Mouse (Mus musculus): ENCODE data around the gene L3mbtl1. TPM values are rescaled to one million over a fixed set of nuclear protein-coding genes. Genes with fewer than 3 reads are reported as not detected.
A peak's percentile ranks its signal among the peaks of the same experiment; 100 is the strongest.

Gene L3mbtl1
- total and polyA plus RNA-seq, 3 experiments: 0.04 to 0.31 TPM; not detected in 1

DNA sequence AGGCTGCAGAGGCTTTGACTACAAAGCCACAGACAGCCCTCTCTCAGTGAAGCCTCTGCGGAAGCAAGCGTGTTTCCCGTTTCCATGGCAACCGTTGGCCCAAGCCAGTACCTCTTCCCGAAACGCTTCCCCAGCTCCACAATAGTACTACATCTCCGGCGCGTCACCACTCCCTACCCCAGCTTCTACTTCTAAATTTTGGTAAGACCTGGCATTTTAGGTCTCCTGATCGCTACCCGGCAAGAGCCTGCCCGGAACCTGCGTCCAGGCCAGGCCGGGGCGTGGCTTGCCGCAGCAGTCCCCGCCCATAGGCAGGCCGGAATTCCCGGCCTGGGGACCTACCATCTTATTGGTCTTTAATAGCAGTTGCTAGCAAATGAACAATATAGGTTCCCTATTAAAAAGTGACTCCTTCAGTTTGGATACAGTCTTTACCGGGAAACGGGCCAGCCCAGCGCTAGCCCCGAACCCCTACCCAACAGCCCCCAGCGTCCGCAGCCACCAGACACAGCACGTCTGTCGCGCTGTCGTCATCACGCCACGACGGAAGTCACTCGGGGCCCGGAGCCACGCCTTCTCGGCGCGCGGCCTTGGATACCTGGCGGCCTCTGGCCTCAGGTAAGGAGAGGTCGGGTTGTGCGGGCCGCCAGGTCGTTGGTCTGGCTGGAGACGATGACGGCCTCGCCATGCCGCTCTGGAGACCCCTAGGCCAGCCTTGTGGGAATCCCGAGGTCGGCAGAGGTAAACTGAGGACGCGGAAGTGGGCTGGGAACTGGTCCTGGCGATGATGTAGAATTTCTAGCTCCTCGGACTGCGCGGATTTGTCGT, 73.9 kb downstream of the L3mbtl1 start, which contains the start of gene Ift52 (continued):
- TF ChIP-seq CTCF (IDR thresholded peaks at IDR 0.05 in 2 of 3, conservative IDR thresholded peaks at IDR 0.05 in 1 of 3; ENCODE audit: control insufficient read depth in 1 of 3, insufficient read depth in 1 of 3, low read depth in 2 of 3, low read length in 3 of 3, poor library complexity in 1 of 3, severe bottlenecking in 1 of 3): no peak
- no peak for TF ChIP-seq UBTF (IDR thresholded peaks at IDR 0.05; ENCODE audit: borderline replicate concordance, insufficient read depth, low read depth, low read length)
- TF ChIP-seq HCFC1 (IDR thresholded peaks at IDR 0.05; ENCODE audit: low read depth, low read length): peak; percentile 92
- no peak for TF ChIP-seq E2F4 (IDR thresholded peaks at IDR 0.05; ENCODE audit: borderline replicate concordance, low read depth, low read length)
- TF ChIP-seq MAZ (IDR thresholded peaks at IDR 0.05; ENCODE audit: low read depth, low read length): 0 out of 2 replicates have a peak, but pooled peaks have one; percentile 33
- TF ChIP-seq TBP (IDR thresholded peaks at IDR 0.05; ENCODE audit: low read depth, low read length): no peak
- no peak for TF ChIP-seq ZC3H11A (IDR thresholded peaks at IDR 0.05; ENCODE audit: low read depth, low read length)
- peak; percentile 95 for TF ChIP-seq MXI1 (IDR thresholded peaks at IDR 0.05; ENCODE audit: low read depth, low read length)
- TF ChIP-seq NRF1 (IDR thresholded peaks at IDR 0.05; ENCODE audit: insufficient read depth, low read depth, low read length, poor library complexity, severe bottlenecking): no peak
- peak; percentile 84 for TF ChIP-seq NELFE (IDR thresholded peaks at IDR 0.05; ENCODE audit: low read depth, low read length)
- no peak for TF ChIP-seq SMC3 (IDR thresholded peaks at IDR 0.05; ENCODE audit: low read depth, low read length)
- TF ChIP-seq TCF12 (IDR thresholded peaks at IDR 0.05; ENCODE audit: low read depth, low read length): no peak
- peak; percentile 47 to 87; a peak in 3 of 4 replicates for TF ChIP-seq POLR2A (IDR thresholded peaks at IDR 0.05; ENCODE audit: control insufficient read depth in 1 of 2, insufficient read depth in 1 of 2, low read depth in 1 of 2, low read length in 2 of 2, poor library complexity in 1 of 2)
- peak; percentile 54; the same call in 1 of the 2 replicates for TF ChIP-seq MYC (IDR thresholded peaks at IDR 0.05; ENCODE audit: low read depth, low read length)
- no peak for TF ChIP-seq EP300 (IDR thresholded peaks at IDR 0.05; ENCODE audit: low read depth in 1 of 2, low read length in 2 of 2)
- no peak for TF ChIP-seq ZNF384 (IDR thresholded peaks at IDR 0.05; ENCODE audit: low read depth, low read length)
- TF ChIP-seq USF2 (IDR thresholded peaks at IDR 0.05; ENCODE audit: borderline replicate concordance in 1 of 2, insufficient read depth in 1 of 2, low read depth in 1 of 2, low read length in 2 of 2): no peak
- TF ChIP-seq RCOR1 (IDR thresholded peaks at IDR 0.05; ENCODE audit: low read depth, low read length): no peak
- no peak for TF ChIP-seq JUND (IDR thresholded peaks at IDR 0.05; ENCODE audit: low read depth, low read length)
- TF ChIP-seq GATA1 (IDR thresholded peaks at IDR 0.05; ENCODE audit: low read depth, low read length): no peak
- TF ChIP-seq GABPA (IDR thresholded peaks at IDR 0.05; ENCODE audit: low read depth, low read length): no peak
- TF ChIP-seq CHD2 (IDR thresholded peaks at IDR 0.05; ENCODE audit: low read length): no peak

Other genes with a start within 250 kb of the L3mbtl1 start
- 155 and 173 TPM in 2 replicates for gene Srsf6, start 11.9 kb upstream of the L3mbtl1 start, total RNA-seq (2012; rRNA removed)
- 100 to 1,000 TPM in 1 of 2 experiments, 10 to 100 TPM in 1; 69.2 to 284 TPM for gene Srsf6, start 11.9 kb upstream of the L3mbtl1 start, polyA plus RNA-seq (2012; ENCODE audit: insufficient read depth in 1 of 2, insufficient read length in 2 of 2, low read depth in 1 of 2, low replicate concordance in 2 of 2, missing spikeins in 1 of 2)
- gene Sgk2, start 43.9 kb downstream of the L3mbtl1 start, total RNA-seq (2012; rRNA removed): not detected in 2 replicates
- not detected for gene Sgk2, start 43.9 kb downstream of the L3mbtl1 start, polyA plus RNA-seq (2012; ENCODE audit: insufficient read depth in 1 of 2, insufficient read length in 2 of 2, low read depth in 1 of 2, low replicate concordance in 2 of 2, missing spikeins in 1 of 2)
- gene Ift52, start 73.9 kb downstream of the L3mbtl1 start, total RNA-seq (2012; rRNA removed): 10.9 and 11.0 TPM in 2 replicates
- 10 to 100 TPM in 1 of 2 experiments, not detected in 1; 32.7 TPM for gene Ift52, start 73.9 kb downstream of the L3mbtl1 start, polyA plus RNA-seq (2012; ENCODE audit: insufficient read depth in 1 of 2, insufficient read length in 2 of 2, low read depth in 1 of 2, low replicate concordance in 2 of 2, missing spikeins in 1 of 2)
- 55.5 and 60.8 TPM in 2 replicates for gene Mybl2, start 111.2 kb downstream of the L3mbtl1 start, total RNA-seq (2012; rRNA removed)
- gene Mybl2, start 111.2 kb downstream of the L3mbtl1 start, polyA plus RNA-seq (2012; ENCODE audit: insufficient read depth in 1 of 2, insufficient read length in 2 of 2, low read depth in 1 of 2, low replicate concordance in 2 of 2, missing spikeins in 1 of 2): 100 to 1,000 TPM in 1 of 2 experiments, not detected in 1; 145 TPM
- gene Gtsf1l, start 144.4 kb downstream of the L3mbtl1 start, total RNA-seq (2012; rRNA removed): not detected in 2 replicates
- gene Gtsf1l, start 144.4 kb downstream of the L3mbtl1 start, polyA plus RNA-seq (2012; ENCODE audit: insufficient read depth in 1 of 2, insufficient read length in 2 of 2, low read depth in 1 of 2, low replicate concordance in 2 of 2, missing spikeins in 1 of 2): not detected

Data from MEL (cell line).